Mouse (Mus musculus): ENCODE results near the gene Dpp9.

Gene Dpp9

DNA sequence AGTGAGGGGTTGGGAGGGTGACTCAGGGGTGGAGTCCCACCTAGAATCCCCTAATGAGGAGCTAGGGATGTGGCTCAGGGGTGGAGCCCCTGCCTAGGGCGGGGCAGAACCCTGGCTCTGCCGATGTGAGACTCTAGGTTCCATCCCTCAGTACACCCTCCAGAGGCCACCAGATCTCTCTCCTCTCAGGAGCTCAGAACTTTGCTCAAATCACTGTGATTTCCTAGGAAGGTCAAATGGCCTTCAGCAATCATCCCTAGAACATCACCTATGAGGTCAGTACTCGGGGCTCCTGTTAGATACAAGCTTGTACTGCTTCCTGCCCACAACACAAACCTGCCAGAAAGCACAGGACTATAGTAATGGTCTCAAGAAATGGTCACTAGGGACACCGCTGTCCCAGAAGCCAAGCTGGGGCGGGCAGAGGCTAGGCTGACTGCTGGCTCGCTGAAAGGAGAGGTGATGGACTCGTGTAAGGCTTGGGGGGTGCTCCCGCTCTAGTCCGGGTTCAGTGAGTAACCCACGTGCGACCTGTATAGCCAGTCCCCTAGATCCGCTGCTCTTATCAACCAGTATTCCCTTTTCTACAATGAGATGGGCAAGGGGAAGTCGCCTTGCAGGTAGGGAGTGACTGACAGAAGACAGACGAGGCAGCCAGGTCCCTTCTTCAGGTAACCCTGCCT is 35.6 kb downstream of the Dpp9 start:
- no peak for DNase-seq

DNA sequence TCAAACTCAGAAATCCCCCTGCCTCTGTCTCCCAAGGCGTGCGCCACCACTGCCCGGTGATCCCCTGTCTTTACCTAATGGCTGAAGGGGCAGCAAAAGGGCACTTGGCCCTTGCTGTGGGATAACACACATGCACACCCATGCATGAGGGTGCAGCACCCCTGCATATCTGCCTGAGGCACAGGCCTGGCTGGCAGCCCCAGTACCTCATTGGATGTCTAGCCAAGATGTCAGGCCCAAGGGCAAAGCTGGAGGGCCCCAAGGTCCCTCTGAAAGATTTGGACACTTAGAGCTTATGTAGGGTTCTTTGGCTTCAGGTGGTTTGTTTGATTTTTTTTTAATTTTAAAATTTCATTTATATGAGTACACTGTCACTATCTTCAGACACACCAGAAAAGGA is 43.3 kb downstream of the Dpp9 start:
- no peak for DNase-seq

GRCm38 (mm10) chr17:56173401-56174046 is 45.2 kb downstream of the Dpp9 start:
- no peak for DNase-seq

- no peak for DNase-seq
Measured at GRCm38 (mm10) chr17:56171881-56172280, 46.8 kb downstream of the Dpp9 start.

- DNase-seq: no peak
Measured at GRCm38 (mm10) chr17:56171456-56171855, 47.2 kb downstream of the Dpp9 start.

DNA sequence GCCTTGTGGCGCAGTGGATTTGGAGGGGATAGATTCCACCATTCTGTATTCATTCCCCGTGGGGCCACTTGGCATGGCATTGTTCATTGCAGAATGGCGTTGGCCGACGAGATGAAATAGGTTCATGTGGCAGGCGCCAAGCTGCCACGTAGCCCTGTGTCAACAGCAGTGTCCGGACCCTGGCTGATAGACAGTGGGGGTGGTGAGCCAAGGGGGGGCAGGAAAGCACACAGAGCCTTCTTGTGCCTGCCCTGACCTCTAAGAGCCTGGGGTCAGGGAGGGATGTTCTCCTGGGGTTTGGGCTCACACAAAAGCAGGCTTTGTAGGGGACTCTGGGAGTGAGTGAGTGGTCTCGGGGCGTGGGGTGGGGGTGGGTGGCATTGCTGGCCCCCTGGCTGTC is 48.1 kb downstream of the Dpp9 start:
- no peak for DNase-seq

DNA sequence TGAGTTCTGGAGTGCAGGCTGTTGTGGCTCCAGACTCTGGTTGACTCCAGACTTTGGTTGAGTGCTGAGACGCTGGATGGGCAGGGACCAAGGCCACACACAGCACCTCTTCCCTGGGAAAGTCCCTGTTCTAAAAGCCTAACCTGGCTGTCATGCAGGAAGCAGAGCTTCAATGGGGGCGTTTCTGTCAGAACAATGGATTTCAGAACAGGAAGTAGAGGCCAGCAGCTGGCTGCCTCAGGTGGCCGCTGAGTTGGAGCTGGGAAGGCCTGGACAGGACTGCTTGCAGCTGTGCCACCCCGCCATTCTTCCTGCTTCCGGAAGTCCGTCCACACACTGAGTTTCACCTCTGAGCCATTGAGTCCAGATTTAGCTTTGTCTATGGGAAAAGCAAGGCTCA is 48.9 kb downstream of the Dpp9 start:
- DNase-seq: no peak

- no peak for DNase-seq
Measured at GRCm38 (mm10) chr17:56165671-56166070, 53.0 kb downstream of the Dpp9 start.

GRCm38 (mm10) chr17:56164510-56164909 is 54.2 kb downstream of the Dpp9 start:
- DNase-seq: no peak

GRCm38 (mm10) chr17:56163523-56164102 is 55.1 kb downstream of the Dpp9 start:
- DNase-seq: peak in 1 of 2 experiments; percentile 33

DNA sequence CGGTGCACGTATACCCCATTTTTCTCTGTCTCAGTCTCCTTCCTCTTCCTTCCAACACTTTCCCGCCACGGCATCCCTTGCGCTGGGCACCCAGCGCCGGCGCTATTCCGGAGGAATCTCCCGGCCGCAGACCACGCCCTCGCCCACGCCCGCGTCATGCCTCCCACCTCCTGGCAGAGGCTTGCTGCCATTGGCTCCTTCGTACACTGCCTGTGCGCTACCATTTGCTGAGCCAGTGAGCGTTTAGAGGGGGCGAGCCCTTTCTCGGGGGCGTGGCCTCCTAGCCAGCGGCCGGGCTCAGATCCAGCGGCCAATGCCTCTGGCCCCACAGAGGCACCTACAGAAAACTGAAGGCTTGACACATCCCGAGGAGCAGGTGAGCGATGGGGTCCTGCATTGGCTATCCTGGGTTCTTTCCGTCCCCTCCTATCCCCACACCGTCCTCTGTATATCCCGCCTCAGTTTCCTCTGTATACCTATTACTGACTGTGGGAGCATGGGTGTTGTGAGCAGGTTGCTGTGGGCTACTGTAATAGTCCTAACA is 56.4 kb downstream of the Dpp9 start, which contains the start of gene Tnfaip8l1:
Gene Tnfaip8l1 (plus strand): TSS at position 247 of the 544 bp plus-strand sequence.
- peak; percentile 85 to 89 for DNase-seq

DNA sequence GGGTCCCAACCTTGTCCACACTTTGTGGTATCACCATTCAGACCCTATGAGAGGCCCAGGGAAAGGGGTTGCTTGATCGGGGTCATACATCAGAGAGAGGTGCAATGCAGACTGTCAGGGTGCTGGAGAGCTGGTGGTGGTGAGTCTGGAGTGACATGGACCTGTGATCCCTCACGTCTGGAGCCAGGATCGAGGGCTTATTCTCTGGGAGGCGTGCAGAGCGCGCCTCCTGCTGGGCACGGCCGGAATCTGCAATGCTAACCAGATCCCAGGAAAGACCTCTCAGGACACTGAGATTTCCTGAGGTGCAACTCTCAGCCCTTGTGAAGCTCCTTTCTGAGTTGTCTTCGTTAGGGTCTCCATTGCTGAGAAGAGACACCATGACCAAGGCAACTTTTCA is 59.0 kb downstream of the Dpp9 start:
- peak in 1 of 2 experiments; percentile 44 for DNase-seq

DNA sequence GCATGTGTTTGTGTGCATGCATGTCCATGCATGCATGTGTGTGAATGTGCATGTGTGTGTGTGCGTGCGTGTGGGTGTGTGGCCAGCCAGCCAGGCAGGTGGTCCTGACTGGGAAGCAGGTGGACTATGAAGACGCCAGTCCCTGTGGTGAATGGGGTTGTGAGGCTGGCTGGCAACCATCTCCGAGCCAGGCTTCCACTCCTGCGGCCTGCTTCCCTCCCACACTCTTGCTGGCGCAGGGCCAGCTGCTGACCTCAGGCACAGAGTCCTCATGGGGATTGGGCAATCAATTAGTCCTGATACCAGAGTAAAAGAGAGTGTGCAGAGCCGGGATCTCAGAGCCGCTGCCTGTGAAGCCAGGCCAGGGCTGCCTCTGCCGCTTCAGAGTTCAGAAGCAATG is 65.1 kb downstream of the Dpp9 start:
- DNase-seq: no peak

GRCm38 (mm10) chr17:56149897-56150296 is 68.8 kb downstream of the Dpp9 start:
- no peak for DNase-seq

DNA sequence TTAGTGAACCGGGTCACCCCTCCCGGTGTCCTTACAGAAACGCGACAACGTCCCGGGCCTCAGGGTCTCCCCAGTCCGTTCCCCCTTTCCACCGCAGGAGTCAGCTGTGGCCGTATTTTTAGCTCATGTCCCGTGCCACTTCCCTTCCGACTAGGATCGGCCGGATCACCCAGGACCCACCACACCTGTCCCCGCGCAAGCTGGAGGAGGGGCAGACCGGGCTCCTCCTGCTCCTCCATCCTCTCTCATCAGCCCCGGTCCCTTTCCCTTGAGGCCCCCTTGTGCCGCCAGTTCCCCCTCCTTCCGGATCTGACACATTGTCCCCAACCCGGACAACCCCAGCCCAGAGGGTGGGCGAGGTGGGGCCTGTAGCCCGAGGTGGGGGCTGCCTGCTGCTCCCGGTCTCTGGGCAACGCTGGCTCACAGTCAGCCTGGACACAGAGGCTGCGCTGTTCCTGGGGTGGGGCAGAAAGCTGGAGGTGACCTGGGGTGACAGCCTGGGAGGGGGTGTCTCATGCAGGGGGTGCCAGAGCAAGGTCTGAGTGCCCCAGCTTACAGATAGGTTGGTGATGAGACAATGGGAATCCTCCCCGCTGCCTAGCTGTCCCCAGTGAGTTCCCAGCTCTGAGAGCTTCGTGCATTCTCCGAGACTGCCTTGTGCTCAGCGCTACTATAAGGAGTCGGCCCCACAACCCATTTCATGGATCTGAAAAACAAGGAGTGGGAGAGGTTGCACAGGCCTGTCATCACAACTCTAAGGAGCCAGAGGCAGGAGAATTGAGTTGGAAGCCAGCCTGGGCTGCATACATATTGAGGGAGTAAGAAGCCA is 69.7 kb downstream of the Dpp9 start:
- no peak for DNase-seq

DNA sequence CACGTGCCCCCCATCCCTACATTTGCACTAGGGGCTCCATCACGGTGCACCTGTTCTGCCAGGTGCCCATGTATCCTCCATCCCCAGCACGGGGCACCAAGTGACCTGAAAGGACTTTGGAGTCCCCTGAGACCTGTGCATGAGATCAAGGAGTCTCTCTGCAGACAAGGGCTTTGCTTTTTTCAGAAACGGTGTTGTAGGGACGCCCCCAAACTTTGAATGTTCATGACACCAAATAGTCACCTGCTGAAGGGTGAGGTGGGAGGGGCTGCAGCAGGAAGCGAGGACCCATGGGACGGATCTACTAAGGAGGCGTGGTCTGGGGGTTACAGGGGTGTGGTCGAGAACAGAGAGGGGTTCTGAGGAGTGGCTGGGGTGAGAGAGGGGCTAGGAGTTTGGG is 70.4 kb downstream of the Dpp9 start:
- no peak for DNase-seq

DNA sequence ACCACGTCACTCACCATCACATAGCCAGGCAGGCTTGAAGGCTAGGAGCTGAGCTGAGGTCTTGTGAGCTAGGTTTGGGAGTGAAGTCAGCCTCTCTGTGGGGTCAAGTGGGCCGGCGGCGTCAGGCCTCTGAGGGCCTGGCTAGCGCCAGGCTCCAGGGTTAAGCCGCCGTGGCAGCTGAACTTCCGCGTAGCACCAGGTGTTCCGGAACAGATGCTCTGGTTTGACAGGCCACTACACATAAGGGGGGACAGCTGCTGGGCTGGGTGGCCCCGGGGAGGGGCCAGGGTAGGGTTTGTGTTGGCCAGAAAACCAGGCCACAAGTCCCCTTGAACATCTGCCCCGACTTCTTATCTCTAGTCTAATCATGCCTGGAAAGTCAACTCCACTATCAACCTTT is 71.3 kb downstream of the Dpp9 start:
- DNase-seq: no peak

- no peak for DNase-seq
Measured at GRCm38 (mm10) chr17:56146131-56146530, 72.6 kb downstream of the Dpp9 start.

- no peak for DNase-seq
Measured at GRCm38 (mm10) chr17:56144546-56144945, 74.2 kb downstream of the Dpp9 start.

DNA sequence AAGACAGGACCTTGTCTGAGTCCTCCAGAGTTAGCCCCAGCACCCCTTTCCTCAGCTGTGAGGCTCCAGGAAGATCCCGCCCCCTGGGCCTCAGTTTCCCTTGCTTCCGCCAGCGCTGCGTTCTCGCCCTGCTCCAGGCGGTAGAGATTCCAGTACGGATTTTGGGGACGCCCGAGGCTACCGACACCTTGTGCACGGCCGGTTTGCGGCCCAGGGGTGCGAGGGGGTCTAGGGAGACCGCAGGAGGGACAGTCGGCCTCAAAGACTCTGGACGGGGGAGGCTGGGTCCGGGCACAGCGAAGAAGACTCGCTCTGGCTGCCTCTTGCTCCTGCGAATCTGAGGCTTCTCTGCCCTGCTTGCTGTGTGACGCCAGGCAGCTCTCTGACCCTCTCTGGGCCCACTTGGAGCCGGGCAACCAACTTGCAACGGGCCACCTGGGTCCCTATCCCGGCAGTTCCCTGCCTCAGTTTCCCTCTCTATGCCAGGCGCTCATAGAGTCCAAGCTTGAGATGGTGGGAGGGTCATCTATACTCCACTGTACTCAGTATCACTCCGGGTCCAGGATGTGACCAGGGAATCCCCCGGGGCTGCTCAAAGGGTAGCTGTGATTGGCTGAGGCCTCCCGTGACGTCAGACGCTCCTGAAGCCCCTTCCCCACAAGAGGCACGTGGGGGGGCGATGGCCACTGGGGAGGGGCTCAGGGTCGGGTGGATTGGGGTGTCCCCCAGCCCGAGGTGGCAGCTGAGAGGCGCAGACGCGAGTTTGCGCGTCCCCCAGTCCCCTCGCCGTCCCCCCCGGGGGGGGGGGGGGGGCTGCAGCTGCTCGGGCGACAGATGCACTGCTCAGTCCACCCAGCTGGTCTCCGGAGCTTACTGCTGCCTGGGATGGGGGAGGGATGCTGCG is 76.8 kb downstream of the Dpp9 start:
- DNase-seq: no peak

DNA sequence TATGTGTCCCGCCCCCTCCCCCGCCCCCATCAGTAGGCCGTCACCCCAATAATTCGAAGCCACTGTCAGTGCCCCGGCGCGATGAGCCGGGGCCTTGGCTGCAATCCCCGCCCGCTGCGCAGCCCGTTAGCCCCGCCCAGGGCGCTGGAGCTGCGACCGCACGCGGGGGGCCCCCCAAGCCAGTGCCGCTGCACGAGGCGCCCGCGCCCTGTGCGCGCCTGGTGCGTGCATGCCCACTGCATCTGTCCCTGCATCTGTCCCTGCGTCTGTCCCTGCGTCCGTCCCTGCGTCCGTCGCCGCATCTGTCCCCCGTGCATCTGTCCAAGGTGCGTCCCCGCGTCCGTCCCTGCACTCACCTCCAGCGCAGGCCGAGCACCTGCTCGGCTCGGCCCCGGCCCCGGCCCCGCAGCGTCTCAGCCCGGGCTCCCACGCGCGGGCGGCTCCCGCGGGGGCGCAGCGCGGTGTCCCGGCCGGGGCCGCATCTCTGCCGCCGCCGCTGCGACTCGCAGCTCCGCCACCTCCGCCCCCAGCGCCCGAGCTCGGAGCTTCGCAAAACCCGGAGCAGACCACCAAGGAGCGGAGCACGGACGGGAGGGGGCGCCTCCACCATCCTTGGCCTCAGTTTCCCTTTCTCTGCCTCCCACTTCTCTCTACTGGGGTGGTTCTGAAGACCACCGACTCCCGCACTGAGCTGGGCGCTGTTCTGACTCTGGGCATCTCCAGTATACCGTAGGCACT is 78.7 kb downstream of the Dpp9 start, which contains the start of gene Sema6b:
Gene Sema6b (minus strand): TSS at position 486 of the 738 bp plus-strand sequence.
- DNase-seq: peak in 1 of 2 experiments; percentile 45

Data from spleen, adult 18-20 months (tissue).